Mouse (Mus musculus): ENCODE data around the gene Frg2f1. TPM values are rescaled to one million over a fixed set of nuclear protein-coding genes. Genes with fewer than 3 reads are reported as not detected.

Gene Frg2f1
- 3.6 and 6.7 TPM in 2 replicates for total RNA-seq (2014; rRNA removed; ENCODE audit: low replicate concordance)
- 4.7 and 6.5 TPM in 2 replicates for polyA plus RNA-seq (2015; fragmentation: Nextera tagmentation; extraction: Ambion mirVana)

GRCm38 (mm10) chr4:119539031-119539824, at the start of gene Frg2f1:
Gene Frg2f1, minus strand, starts transcription at chr4:119539529.
- WGBS = 1% methylated on average over 52 of the region's 85 CpGs
- Histone ChIP-seq H3K36me3 (replicated peaks; ENCODE audit: control insufficient read depth, insufficient read depth, low read length) (no peaks in the 10 kb centered on the region), H3K27ac (ENCODE audit: low read depth) (peak within 1 kb of the TSS; percentile 97), H3K9ac (replicated peaks; ENCODE audit: low read depth, low read length) (peak within 1 kb of the TSS; percentile 97), H3K4me3 (ENCODE audit: low read depth, low read length) (peak within 1 kb of the TSS; percentile 95), H3K9me3 (replicated peaks; ENCODE audit: control insufficient read depth, low read length) (no peaks in the 10 kb centered on the region), H3K4me2 (ENCODE audit: low read depth, low read length) (peak within 1 kb of the TSS; percentile 96), H3K27me3 (ENCODE audit: control insufficient read depth, insufficient read depth, low read length) (no peaks in the 10 kb centered on the region), H3K4me1 (ENCODE audit: control insufficient read depth, insufficient read depth) (peaks cover 24% of the 10 kb centered on the region; the same call in 1 of the 2 replicates)
- peak; percentile 93 for ATAC-seq (ENCODE audit: insufficient read depth, low read depth)
- TF ChIP-seq CTCF (IDR thresholded peaks at IDR 0.05; ENCODE audit: low read depth) (0 out of 2 replicates have a peak, but pooled peaks have one; percentile 3), EP300 (IDR thresholded peaks at IDR 0.05; ENCODE audit: low read depth) (peak; percentile 95)
- DNase-seq (ENCODE audit: low spot score) = peak; percentile 89

GRCm38 (mm10) chr4:119588037-119588436, 48.7 kb upstream of the Frg2f1 start:
- H3K9ac ChIP-seq (replicated peaks; ENCODE audit: low read depth, low read length) = no peak overlapping the region
- TF ChIP-seq EP300 (IDR thresholded peaks at IDR 0.05; ENCODE audit: low read depth) = no peak
- no peak overlapping the region for H3K4me3 ChIP-seq (ENCODE audit: low read depth, low read length)
- no peak overlapping the region for H3K4me2 ChIP-seq (ENCODE audit: low read depth, low read length)
- H3K36me3 ChIP-seq (replicated peaks; ENCODE audit: control insufficient read depth, insufficient read depth, low read length) = peaks cover 19% of the 10 kb centered on the region; the same call in 1 of the 2 replicates
- H3K9me3 ChIP-seq (replicated peaks; ENCODE audit: control insufficient read depth, low read length) = no peaks in the 10 kb centered on the region
- 98% methylated on average over 2 of the region's 2 CpGs for WGBS
- no peak overlapping the region for H3K27ac ChIP-seq (ENCODE audit: low read depth)
- H3K27me3 ChIP-seq (ENCODE audit: control insufficient read depth, insufficient read depth, low read length) = no peaks in the 10 kb centered on the region
- ATAC-seq (ENCODE audit: insufficient read depth, low read depth) (no peak), DNase-seq (ENCODE audit: low spot score) (no peak)
- H3K4me1 ChIP-seq (ENCODE audit: control insufficient read depth, insufficient read depth) = peaks cover 8% of the 10 kb centered on the region; the same call in 1 of the 2 replicates

- Histone ChIP-seq H3K4me1 (ENCODE audit: control insufficient read depth, insufficient read depth) (peaks cover 34% of the 10 kb centered on the region), H3K4me2 (ENCODE audit: low read depth, low read length) (no peak overlapping the region), H3K4me3 (ENCODE audit: low read depth, low read length) (no peak overlapping the region), H3K27ac (ENCODE audit: low read depth) (peak overlapping the region; percentile 61), H3K9me3 (replicated peaks; ENCODE audit: control insufficient read depth, low read length) (no peaks in the 10 kb centered on the region), H3K36me3 (replicated peaks; ENCODE audit: control insufficient read depth, insufficient read depth, low read length) (no peaks in the 10 kb centered on the region), H3K27me3 (ENCODE audit: control insufficient read depth, insufficient read depth, low read length) (no peaks in the 10 kb centered on the region), H3K9ac (replicated peaks; ENCODE audit: low read depth, low read length) (no peak overlapping the region)
- ATAC-seq (ENCODE audit: insufficient read depth, low read depth) (peak; percentile 82), DNase-seq (ENCODE audit: low spot score) (peak; percentile 43)
- 58% methylated on average over 3 of the region's 3 CpGs for WGBS
- TF ChIP-seq EP300 (IDR thresholded peaks at IDR 0.05; ENCODE audit: low read depth) (no peak), CTCF (IDR thresholded peaks at IDR 0.05; ENCODE audit: low read depth) (no peak)
These were observed 36.1 kb upstream of the Frg2f1 start for GRCm38 (mm10) chr4:119575459-119575858.

- H3K4me3 ChIP-seq (ENCODE audit: low read depth, low read length) = no peak overlapping the region
- TF ChIP-seq EP300 (IDR thresholded peaks at IDR 0.05; ENCODE audit: low read depth) (no peak), CTCF (IDR thresholded peaks at IDR 0.05; ENCODE audit: low read depth) (no peak)
- H3K27ac ChIP-seq (ENCODE audit: low read depth) = peak overlapping the region; percentile 39; the same call in 1 of the 2 replicates
- H3K9me3 ChIP-seq (replicated peaks; ENCODE audit: control insufficient read depth, low read length) = no peaks in the 10 kb centered on the region
- peaks cover 34% of the 10 kb centered on the region for H3K4me1 ChIP-seq (ENCODE audit: control insufficient read depth, insufficient read depth)
- ATAC-seq (ENCODE audit: insufficient read depth, low read depth) = no peak
- no peak for DNase-seq (ENCODE audit: low spot score)
- 17% methylated on average over 2 of the region's 2 CpGs for WGBS
- no peaks in the 10 kb centered on the region for H3K36me3 ChIP-seq (replicated peaks; ENCODE audit: control insufficient read depth, insufficient read depth, low read length)
- H3K27me3 ChIP-seq (ENCODE audit: control insufficient read depth, insufficient read depth, low read length) = no peaks in the 10 kb centered on the region
- no peak overlapping the region for H3K4me2 ChIP-seq (ENCODE audit: low read depth, low read length)
- no peak overlapping the region for H3K9ac ChIP-seq (replicated peaks; ENCODE audit: low read depth, low read length)
These were observed 35.2 kb upstream of the Frg2f1 start for GRCm38 (mm10) chr4:119574504-119574903.

GRCm38 (mm10) chr4:119572682-119573081, 33.4 kb upstream of the Frg2f1 start:
- H3K9me3 ChIP-seq (replicated peaks; ENCODE audit: control insufficient read depth, low read length) = no peaks in the 10 kb centered on the region
- 81% methylated on average over 3 of the region's 3 CpGs for WGBS
- no peaks in the 10 kb centered on the region for H3K36me3 ChIP-seq (replicated peaks; ENCODE audit: control insufficient read depth, insufficient read depth, low read length)
- no peak for ATAC-seq (ENCODE audit: insufficient read depth, low read depth)
- H3K4me3 ChIP-seq (ENCODE audit: low read depth, low read length) = no peak overlapping the region
- no peak overlapping the region for H3K4me2 ChIP-seq (ENCODE audit: low read depth, low read length)
- 0 out of 2 replicates have a peak overlapping the region, but pooled peaks have one; percentile 1 for H3K27ac ChIP-seq (ENCODE audit: low read depth)
- H3K4me1 ChIP-seq (ENCODE audit: control insufficient read depth, insufficient read depth) = peaks cover 34% of the 10 kb centered on the region
- no peak overlapping the region for H3K9ac ChIP-seq (replicated peaks; ENCODE audit: low read depth, low read length)
- no peak for DNase-seq (ENCODE audit: low spot score)
- TF ChIP-seq CTCF (IDR thresholded peaks at IDR 0.05; ENCODE audit: low read depth) (no peak), EP300 (IDR thresholded peaks at IDR 0.05; ENCODE audit: low read depth) (no peak)
- H3K27me3 ChIP-seq (ENCODE audit: control insufficient read depth, insufficient read depth, low read length) = no peaks in the 10 kb centered on the region
